Mouse (Mus musculus) hindbrain, embryonic 13.5 days (tissue): ENCODE results near the gene Tmem132b. TPM values are rescaled to one million over a fixed set of nuclear protein-coding genes. Genes with fewer than 3 reads are reported as not detected.

Experiments
- ATAC-seq: fragments of 200-750 bp; cut with Nextera tagmentation; 2 replicates; pipeline ENCODE4 v1.8.0; 2017; ENCODE audit warnings: moderate TSS enrichment; ENCODE audit not compliant: low FRiP score
- H3K27ac ChIP-seq: fragments of 300-500 bp; sonication (generic); 2 replicates; pipeline ENCODE4 v1.5.1; 2015; ENCODE audit warnings: inconsistent platforms, mild to moderate bottlenecking, moderate library complexity
- H3K27me3 ChIP-seq: fragments of 300-500 bp; sonication (generic); 2 replicates; pipeline ENCODE4 v1.6.1; 2015; ENCODE audit warnings: mild to moderate bottlenecking, inconsistent platforms
- H3K36me3 ChIP-seq: fragments of 300-500 bp; sonication (generic); 2 replicates; pipeline ENCODE4 v1.6.1; 2015; ENCODE audit warnings: mild to moderate bottlenecking, inconsistent platforms
- H3K4me1 ChIP-seq: fragments of 300-500 bp; sonication (generic); replicated peaks from 2 replicates; pipeline ENCODE4 v1.6.1; 2015; ENCODE audit warnings: inconsistent platforms
- H3K4me2 ChIP-seq: fragments of 300-500 bp; sonication (generic); 2 replicates; pipeline ENCODE4 v1.6.1; 2015; ENCODE audit warnings: inconsistent platforms, mild to moderate bottlenecking, moderate library complexity
- H3K4me3 ChIP-seq: fragments of 300-500 bp; sonication (generic); 2 replicates; pipeline ENCODE4 v1.5.1; 2015; ENCODE audit warnings: mild to moderate bottlenecking, inconsistent platforms
- H3K9ac ChIP-seq: fragments of 300-500 bp; sonication (generic); 2 replicates; pipeline ENCODE4 v1.6.1; 2015; ENCODE audit warnings: mild to moderate bottlenecking, inconsistent platforms
- H3K9me3 ChIP-seq: fragments of 300-500 bp; sonication (generic); 2 replicates; pipeline ENCODE4 v1.6.1; 2016; ENCODE audit warnings: inconsistent platforms
- WGBS: fragments of 180-500 bp; shearing (Covaris S2); methylation state at CpG from one replicate; pipeline ENCODE4 v1.1.7; 2015; 5-methylcytosine and 5-hydroxymethylcytosine counted together
- polyA plus RNA-seq: library from polyadenylated mRNA; unstranded; fragments of >200 nt; fragmentation: Nextera tagmentation; extraction: Ambion mirVana; gene quantifications from 2 replicates; pipeline ENCODE4 v1.2.1, GENCODE M21; 2015

The Tmem132b gene
- polyA plus RNA-seq, 1 experiment from 2014 or later = 3.0 TPM

DNA sequence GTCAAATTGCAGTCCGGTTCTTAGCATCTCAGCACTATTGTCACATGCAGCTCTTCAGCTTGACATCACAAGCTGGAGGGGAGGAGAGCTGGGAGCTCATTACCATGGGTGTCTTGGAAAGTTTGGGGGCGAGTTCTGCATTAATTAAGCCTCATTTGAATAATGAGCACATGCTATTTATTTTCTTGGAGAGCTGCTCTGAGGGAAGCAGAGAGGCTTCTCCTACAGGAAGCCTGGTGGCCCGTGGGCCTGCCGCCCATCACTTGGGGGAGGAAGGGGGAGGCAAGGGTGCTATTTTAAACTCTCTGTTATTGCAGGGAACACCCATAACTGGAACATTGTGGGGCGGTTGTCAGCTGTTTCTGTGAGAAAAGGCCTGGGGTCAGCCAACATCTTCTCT, 273.8 kb downstream of the Tmem132b start:
- H3K36me3 ChIP-seq = no peaks in the 10 kb centered on the region
- no peak for ATAC-seq
- H3K9ac ChIP-seq = no peak overlapping the region
- no peak overlapping the region for H3K4me2 ChIP-seq
- 48% methylated on average over 5 of the region's 5 CpGs for WGBS
- no peak overlapping the region for H3K4me3 ChIP-seq
- no peaks in the 10 kb centered on the region; the same call in 1 of the 2 replicates for H3K4me1 ChIP-seq
- H3K27ac ChIP-seq = no peak overlapping the region
- no peaks in the 10 kb centered on the region for H3K27me3 ChIP-seq
- H3K9me3 ChIP-seq = no peaks in the 10 kb centered on the region

- Histone ChIP-seq H3K36me3 (no peaks in the 10 kb centered on the region), H3K4me3 (no peak overlapping the region), H3K9me3 (no peaks in the 10 kb centered on the region), H3K27ac (no peak overlapping the region), H3K27me3 (no peaks in the 10 kb centered on the region), H3K9ac (no peak overlapping the region), H3K4me2 (no peak overlapping the region), H3K4me1 (no peaks in the 10 kb centered on the region; the same call in 1 of the 2 replicates)
- ATAC-seq = no peak
- 78% methylated on average over 5 of the region's 5 CpGs for WGBS
Observed at GRCm38 (mm10) chr5:125807861-125808260, 276.3 kb downstream of the Tmem132b start.

DNA sequence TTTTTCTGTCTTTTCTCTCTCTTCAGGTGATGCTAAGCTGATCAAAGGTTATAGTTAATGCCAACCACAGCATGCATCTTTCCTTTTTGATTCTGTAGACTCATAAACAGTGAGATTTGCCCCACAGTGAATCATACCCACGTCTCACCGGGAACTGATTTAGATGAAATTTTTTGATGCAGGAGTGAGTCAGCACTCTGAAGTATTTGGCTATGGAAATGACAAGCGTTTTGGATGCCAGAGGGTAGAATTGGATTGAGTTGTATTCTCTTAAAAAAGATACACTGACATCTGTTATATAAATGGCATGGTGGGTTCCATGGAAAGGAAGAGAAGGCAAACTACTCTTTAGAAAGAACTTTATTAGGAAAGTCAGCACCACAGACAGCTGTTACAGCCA, 297.8 kb downstream of the Tmem132b start:
- Histone ChIP-seq H3K36me3 (no peaks in the 10 kb centered on the region), H3K4me3 (no peak overlapping the region), H3K9ac (no peak overlapping the region)

GRCm38 (mm10) chr5:125835890-125836289, 304.3 kb downstream of the Tmem132b start:
- Histone ChIP-seq H3K27ac (no peak overlapping the region), H3K9me3 (no peaks in the 10 kb centered on the region; the same call in 1 of the 2 replicates), H3K4me3 (no peak overlapping the region), H3K36me3 (no peaks in the 10 kb centered on the region), H3K4me2 (no peak overlapping the region), H3K27me3 (no peaks in the 10 kb centered on the region), H3K9ac (no peak overlapping the region), H3K4me1 (no peaks in the 10 kb centered on the region)
- no peak for ATAC-seq
- WGBS = 91% methylated on average over 1 of the region's 1 CpGs

More for the DNA sequence above, 297.8 kb downstream of the Tmem132b start:
- Histone ChIP-seq H3K4me2 (no peak overlapping the region), H3K4me1 (no peaks in the 10 kb centered on the region), H3K27ac (no peak overlapping the region), H3K9me3 (no peaks in the 10 kb centered on the region; the same call in 1 of the 2 replicates), H3K27me3 (no peaks in the 10 kb centered on the region)
- ATAC-seq = no peak
- WGBS = 90% methylated on average over 3 of the region's 3 CpGs

DNA sequence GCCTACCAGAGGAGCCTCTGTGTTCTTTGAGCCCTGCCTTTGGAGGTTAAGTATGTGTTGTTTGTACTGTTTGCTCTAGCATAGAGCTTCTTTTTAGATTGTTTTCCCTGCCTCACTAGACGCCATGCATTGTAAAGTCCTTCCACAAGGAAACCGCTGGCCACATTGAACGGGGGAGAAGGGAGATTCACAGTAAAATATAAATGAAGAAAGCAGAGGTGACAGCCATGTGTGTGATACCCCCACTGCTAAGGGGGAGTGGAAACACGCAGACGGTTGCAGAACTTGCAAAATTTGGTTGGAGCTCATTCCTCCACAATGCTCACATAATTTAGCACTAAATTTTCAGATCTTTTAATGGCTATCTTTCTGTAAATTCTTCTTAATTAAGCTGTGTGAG, 305.2 kb downstream of the Tmem132b start:
- Histone ChIP-seq H3K9me3 (no peaks in the 10 kb centered on the region; the same call in 1 of the 2 replicates), H3K4me2 (no peak overlapping the region), H3K36me3 (no peaks in the 10 kb centered on the region), H3K27ac (no peak overlapping the region), H3K4me1 (no peaks in the 10 kb centered on the region), H3K4me3 (no peak overlapping the region), H3K27me3 (no peaks in the 10 kb centered on the region), H3K9ac (no peak overlapping the region)
- 82% methylated on average over 5 of the region's 5 CpGs for WGBS
- no peak for ATAC-seq

Other genes with a start within 250 kb of the Tmem132b start
- gene Scarb1, start 190.7 kb upstream of the Tmem132b start, polyA plus RNA-seq = 27.4 and 28.0 TPM in 2 replicates
- 0.55 and 1.1 TPM in 2 replicates for gene Gm10382, start 142.5 kb upstream of the Tmem132b start, polyA plus RNA-seq
- 1,201 and 1,293 TPM in 2 replicates for gene Ubc, start 141.6 kb upstream of the Tmem132b start, polyA plus RNA-seq
- gene Dhx37, start 97.7 kb upstream of the Tmem132b start, polyA plus RNA-seq = 10.4 and 11.7 TPM in 2 replicates
- 31.4 and 35.6 TPM in 2 replicates for gene Bri3bp, start 90.2 kb upstream of the Tmem132b start, polyA plus RNA-seq
- 60.0 and 62.4 TPM in 2 replicates for gene Aacs, start 56.0 kb upstream of the Tmem132b start, polyA plus RNA-seq